Mouse (Mus musculus) thymus, adult 18-20 months (tissue): ENCODE data around the gene Tiam2.

Experiments used
- DNase-seq, 2 experiments: peaks; one replicate each; pipeline ENCODE4 v3.0.0; 2022; ENCODE audit warnings: mixed read lengths in 2 of 2

The Tiam2 gene

GRCm38 (mm10) chr17:3326148-3326902 lies at the start of gene Tiam2:
TSS of gene Tiam2 (plus strand) at chr17:3326573.
- no peak for DNase-seq

GRCm38 (mm10) chr17:3280321-3280720 lies 46.1 kb upstream of the Tiam2 start:
- no peak for DNase-seq

GRCm38 (mm10) chr17:3281939-3282338 lies 44.4 kb upstream of the Tiam2 start:
- no peak for DNase-seq

- no peak for DNase-seq
Observed at GRCm38 (mm10) chr17:3285030-3285671, 41.2 kb upstream of the Tiam2 start.

GRCm38 (mm10) chr17:3286123-3286825 lies 40.1 kb upstream of the Tiam2 start:
- DNase-seq = no peak

GRCm38 (mm10) chr17:3288341-3288740 lies 38.0 kb upstream of the Tiam2 start:
- DNase-seq = peak; percentile 18 to 20

- no peak for DNase-seq
Observed at GRCm38 (mm10) chr17:3295097-3295496, 31.3 kb upstream of the Tiam2 start.

- DNase-seq = no peak
Observed at GRCm38 (mm10) chr17:3299487-3299886, 26.9 kb upstream of the Tiam2 start.

- DNase-seq = no peak
Observed at GRCm38 (mm10) chr17:3305926-3306325, 20.4 kb upstream of the Tiam2 start.

- peak; percentile 57 to 65 for DNase-seq
Observed at GRCm38 (mm10) chr17:3313711-3314624, 12.4 kb upstream of the Tiam2 start.

GRCm38 (mm10) chr17:3314625-3315020 lies 11.8 kb upstream of the Tiam2 start:
- no peak for DNase-seq

GRCm38 (mm10) chr17:3315581-3315980 lies 10.8 kb upstream of the Tiam2 start:
- DNase-seq = no peak

- no peak for DNase-seq
Observed at GRCm38 (mm10) chr17:3326903-3327279, 518 bp downstream of the Tiam2 start.

- DNase-seq = no peak
Observed at GRCm38 (mm10) chr17:3327335-3327734, 962 bp downstream of the Tiam2 start.

- no peak for DNase-seq
Observed at GRCm38 (mm10) chr17:3328820-3329219, 2.4 kb downstream of the Tiam2 start.

GRCm38 (mm10) chr17:3329429-3329828 lies 3.1 kb downstream of the Tiam2 start:
- DNase-seq = no peak

GRCm38 (mm10) chr17:3331721-3332461 lies 5.5 kb downstream of the Tiam2 start:
- no peak for DNase-seq

GRCm38 (mm10) chr17:3336161-3336739 lies 9.9 kb downstream of the Tiam2 start:
- no peak for DNase-seq

GRCm38 (mm10) chr17:3336887-3337524 lies 10.6 kb downstream of the Tiam2 start:
- no peak for DNase-seq

- DNase-seq = no peak
Observed at GRCm38 (mm10) chr17:3337525-3337888, 11.1 kb downstream of the Tiam2 start.

- DNase-seq = no peak
Observed at GRCm38 (mm10) chr17:3338821-3339220, 12.4 kb downstream of the Tiam2 start.
